Mouse (Mus musculus): ENCODE data around the gene Gse1. TPM values are rescaled to one million over a fixed set of nuclear protein-coding genes. Genes with fewer than 3 reads are reported as not detected.

Gse1 gene
- total RNA-seq, 2 experiments from 2014 or later: 58.1 to 60.7 TPM

GRCm38 (mm10) chr8:120234457-120234856, 6.2 kb downstream of the Gse1 start:
- DNase-seq (ENCODE audit: low spot score in 2 of 2): no peak

- DNase-seq (ENCODE audit: low spot score in 2 of 2): no peak
These were observed 6.6 kb downstream of the Gse1 start for GRCm38 (mm10) chr8:120234866-120235265.

DNA sequence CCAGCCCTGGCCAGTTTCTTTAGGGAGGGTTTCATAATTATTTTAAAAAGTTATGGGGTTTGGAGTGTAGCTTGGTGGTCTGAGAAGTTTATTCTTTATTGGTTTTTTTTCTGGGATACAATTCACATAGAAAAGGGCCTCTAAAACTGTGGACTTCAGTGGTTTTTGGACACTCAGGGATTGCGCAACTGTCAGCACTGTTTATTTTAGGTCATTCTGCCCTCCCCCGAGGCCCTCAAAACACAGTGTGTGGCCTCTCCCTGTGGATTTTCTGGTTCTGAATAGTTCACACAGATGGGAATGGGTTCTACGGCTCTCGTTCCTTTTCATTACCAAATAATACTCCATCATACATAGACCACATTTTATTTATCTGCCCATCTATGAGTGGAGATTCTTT, 15.0 kb downstream of the Gse1 start:
- DNase-seq (ENCODE audit: low spot score in 2 of 2): no peak

- no peak for DNase-seq (ENCODE audit: low spot score in 2 of 2)
These were observed 15.7 kb downstream of the Gse1 start for GRCm38 (mm10) chr8:120243916-120244451.

- DNase-seq (ENCODE audit: low spot score in 2 of 2): no peak
These were observed 16.3 kb downstream of the Gse1 start for GRCm38 (mm10) chr8:120244553-120244952.

GRCm38 (mm10) chr8:120247618-120248017, 19.4 kb downstream of the Gse1 start:
- DNase-seq (ENCODE audit: low spot score in 2 of 2): no peak

DNA sequence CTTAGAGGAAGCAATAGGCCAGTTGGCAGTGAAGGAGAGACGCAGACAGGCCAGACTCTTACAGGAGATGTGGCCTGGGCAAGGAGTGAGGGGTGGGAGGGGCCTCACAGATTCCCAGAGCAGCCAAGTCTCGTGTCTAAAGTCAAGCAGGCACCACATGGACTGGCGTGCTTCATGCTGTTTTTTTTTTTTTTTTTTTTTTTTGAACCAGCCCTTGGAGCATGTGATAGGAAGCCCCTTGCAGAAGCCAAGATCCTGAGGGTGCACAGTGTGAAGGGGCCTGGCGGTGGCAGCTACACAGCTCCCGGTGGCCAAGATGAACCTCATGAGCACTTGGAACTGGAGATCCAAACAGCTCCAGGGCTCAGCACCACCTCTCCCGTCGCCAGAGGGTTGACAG, 19.8 kb downstream of the Gse1 start:
- no peak for DNase-seq (ENCODE audit: low spot score in 2 of 2)

- DNase-seq (ENCODE audit: low spot score in 2 of 2): no peak
These were observed 20.2 kb downstream of the Gse1 start for GRCm38 (mm10) chr8:120248451-120248850.

DNA sequence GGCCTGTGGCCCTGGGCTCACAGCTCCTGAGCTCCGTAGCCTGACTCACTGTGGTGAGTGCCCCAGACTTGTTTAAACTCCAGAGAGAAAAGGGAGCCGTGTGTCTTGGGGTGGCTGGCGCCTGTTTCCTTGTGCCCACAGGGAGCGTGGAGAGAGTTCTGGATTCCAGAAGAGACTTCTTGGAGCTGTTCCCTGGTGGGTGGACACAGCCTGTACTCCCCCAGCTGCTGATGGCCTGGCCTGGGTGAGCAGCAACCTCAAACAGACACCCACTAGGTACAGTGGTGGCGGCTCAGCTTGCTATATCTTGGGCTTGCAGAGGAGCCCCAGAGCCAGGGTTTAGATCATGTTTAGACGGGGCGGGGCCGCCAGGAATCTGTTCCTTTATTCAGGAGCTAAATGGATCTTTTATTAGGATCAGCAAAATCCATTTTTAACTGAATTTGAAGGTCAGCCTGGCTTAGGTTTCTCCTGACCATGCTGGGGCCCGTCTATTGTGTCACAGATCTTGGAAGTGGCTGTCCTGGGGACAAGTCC, 21.6 kb downstream of the Gse1 start:
- no peak for DNase-seq (ENCODE audit: low spot score in 2 of 2)

DNA sequence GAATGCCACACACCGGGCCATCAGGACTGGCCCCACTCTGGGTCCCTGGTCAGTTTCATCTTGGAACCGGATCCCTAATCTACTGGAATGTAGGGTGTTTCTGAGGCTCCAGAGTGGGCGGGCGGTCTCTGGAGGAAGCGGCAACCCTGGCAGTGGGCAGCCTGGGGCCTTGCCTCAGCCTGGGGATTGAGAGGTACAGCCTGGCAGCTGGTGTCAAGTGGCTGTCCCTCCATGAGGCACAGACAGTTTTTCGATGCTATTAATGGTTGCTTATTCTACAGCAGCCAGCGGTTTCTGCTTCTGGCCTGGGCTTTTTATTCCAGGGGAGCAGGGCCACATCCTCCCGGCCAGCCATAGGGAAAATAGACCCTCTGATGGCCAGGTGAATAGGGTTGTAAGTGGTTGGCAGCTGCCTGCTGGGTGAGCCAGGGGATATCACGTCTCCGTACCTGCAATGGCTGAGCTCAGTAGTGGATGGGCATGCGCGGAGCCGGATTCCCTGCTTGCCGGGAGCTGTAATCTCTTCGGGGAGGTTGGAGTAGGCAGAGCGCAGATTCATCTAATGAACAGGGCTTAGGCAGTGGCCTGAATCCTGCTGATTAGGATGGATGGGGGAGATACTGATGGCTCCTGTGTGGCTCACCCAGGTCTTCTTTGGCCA, 22.6 kb downstream of the Gse1 start:
- DNase-seq (ENCODE audit: low spot score in 2 of 2): no peak

- DNase-seq (ENCODE audit: low spot score in 2 of 2): no peak
These were observed 23.3 kb downstream of the Gse1 start for GRCm38 (mm10) chr8:120251411-120252035.

DNA sequence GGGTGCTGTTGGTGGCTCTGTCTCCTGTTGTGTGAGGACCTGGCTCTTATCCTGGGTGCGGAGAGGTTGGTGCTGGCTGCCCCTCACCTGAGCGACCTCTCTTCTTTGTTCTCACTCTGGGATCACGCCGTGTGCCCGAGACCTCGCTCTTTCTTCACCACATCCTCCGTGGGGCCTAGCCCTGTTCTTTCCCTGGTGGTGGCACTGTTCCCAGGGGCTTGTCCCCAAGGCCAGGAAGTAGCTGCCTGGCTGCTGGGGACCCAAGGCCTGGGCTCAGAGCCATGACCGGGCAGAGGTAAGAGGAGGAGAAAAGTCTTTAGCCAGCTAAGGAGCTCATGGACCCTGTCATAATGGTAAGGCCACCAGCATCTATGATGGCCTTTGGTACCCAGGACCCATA, 25.4 kb downstream of the Gse1 start:
- no peak for DNase-seq (ENCODE audit: low spot score in 2 of 2)

DNA sequence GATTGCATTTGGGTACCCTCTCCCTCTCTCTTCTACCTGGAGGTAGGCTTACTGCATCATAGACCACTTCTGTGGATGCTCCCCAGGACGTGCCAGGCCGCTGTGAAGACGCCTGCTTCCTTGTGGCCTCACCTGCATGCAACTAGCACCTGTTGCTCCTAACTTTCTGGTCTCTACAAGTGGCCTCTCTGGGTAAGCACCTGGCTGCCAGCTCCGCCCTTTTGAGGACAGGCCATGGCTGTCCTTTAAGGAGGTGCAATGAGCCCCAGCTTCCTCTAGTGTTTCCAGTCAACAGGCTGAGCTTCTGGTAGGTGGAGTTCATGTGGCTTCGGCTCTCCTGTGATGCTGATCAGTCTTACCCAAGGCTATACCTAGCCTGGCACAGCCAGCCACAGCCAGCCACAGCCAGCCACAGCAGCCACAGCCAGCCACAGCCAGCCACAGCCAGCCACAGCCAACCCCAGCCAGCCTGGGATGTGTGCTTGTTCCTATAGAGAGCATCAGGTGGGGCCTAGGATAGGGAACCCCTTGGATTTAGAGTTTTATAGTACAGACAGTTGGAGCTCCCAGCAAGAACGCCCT, 27.2 kb downstream of the Gse1 start:
- DNase-seq (ENCODE audit: low spot score in 2 of 2): no peak

GRCm38 (mm10) chr8:120256958-120257357, 28.7 kb downstream of the Gse1 start:
- DNase-seq (ENCODE audit: low spot score in 2 of 2): no peak

- no peak for DNase-seq (ENCODE audit: low spot score in 2 of 2)
These were observed 30.9 kb downstream of the Gse1 start for GRCm38 (mm10) chr8:120259206-120259605.

GRCm38 (mm10) chr8:120260677-120261076, 32.4 kb downstream of the Gse1 start:
- DNase-seq (ENCODE audit: low spot score in 2 of 2): no peak

GRCm38 (mm10) chr8:120261338-120262120, 33.3 kb downstream of the Gse1 start:
- DNase-seq (ENCODE audit: low spot score in 2 of 2): no peak

DNA sequence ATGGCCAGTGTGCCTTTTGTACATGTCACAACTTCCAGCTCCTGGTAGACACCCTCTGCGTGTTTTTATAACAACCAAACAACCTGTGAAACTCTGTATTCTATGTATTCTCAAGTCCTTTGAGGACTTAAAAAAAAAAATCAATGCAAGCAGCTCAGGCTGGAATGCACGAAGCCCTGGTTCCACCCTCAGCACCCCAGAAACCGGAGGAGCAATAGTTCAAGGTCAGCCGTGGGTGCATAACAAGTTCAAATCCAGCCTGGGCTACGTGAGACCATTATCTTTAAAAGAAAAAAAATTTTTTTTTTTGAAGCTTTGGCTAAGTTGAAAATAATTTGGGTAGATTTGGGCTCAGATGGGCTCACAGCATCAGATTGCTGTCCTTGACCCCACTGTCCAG, 35.6 kb downstream of the Gse1 start:
- no peak for DNase-seq (ENCODE audit: low spot score in 2 of 2)

- DNase-seq (ENCODE audit: low spot score in 2 of 2): no peak
These were observed 36.2 kb downstream of the Gse1 start for GRCm38 (mm10) chr8:120264388-120264943.

GRCm38 (mm10) chr8:120264944-120265453, 36.7 kb downstream of the Gse1 start:
- DNase-seq (ENCODE audit: low spot score in 2 of 2): peak in 1 of 2 experiments; percentile 58

DNA sequence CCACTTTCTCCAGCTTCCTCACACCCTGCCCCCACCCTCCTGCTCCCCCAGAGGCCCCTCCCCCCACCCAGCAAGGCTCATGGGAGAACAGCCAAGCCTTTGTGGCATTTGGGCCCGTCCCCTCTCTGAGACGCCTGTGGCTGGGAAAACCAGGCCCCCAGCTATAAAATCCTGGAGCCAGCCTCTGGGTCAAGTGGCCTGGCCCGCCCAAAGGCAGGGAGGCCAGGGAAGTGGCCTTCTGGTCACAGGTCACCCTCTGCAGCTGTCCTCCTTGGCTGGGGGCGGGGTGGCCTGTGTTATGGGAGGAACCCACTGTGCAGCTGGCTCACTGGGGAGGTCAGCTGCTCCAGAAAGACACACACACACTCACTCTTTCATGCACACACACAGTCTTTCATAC, 37.2 kb downstream of the Gse1 start:
- no peak for DNase-seq (ENCODE audit: low spot score in 2 of 2)

All from adrenal gland, postnatal 4 days (tissue).